Mouse (Mus musculus) mature B cell (primary cell): ENCODE results near the gene Rapgef5.

Source experiments
- in situ Hi-C: fragments of 300-500 bp; cut with MboI; formaldehyde crosslinking; loops from 2 replicates; pipeline ENCODE4 v1.14.3; 2019

Rapgef5 gene

GRCm38 (mm10) chr12:117531106-117531505 lies 14.8 kb downstream of the Rapgef5 start:
- in situ Hi-C loops = no loop called here

- in situ Hi-C loops = no loop called here
Measured at GRCm38 (mm10) chr12:117533176-117534086, 17.2 kb downstream of the Rapgef5 start.

GRCm38 (mm10) chr12:117534087-117534751 lies 17.9 kb downstream of the Rapgef5 start:
- in situ Hi-C loops = no loop called here

DNA sequence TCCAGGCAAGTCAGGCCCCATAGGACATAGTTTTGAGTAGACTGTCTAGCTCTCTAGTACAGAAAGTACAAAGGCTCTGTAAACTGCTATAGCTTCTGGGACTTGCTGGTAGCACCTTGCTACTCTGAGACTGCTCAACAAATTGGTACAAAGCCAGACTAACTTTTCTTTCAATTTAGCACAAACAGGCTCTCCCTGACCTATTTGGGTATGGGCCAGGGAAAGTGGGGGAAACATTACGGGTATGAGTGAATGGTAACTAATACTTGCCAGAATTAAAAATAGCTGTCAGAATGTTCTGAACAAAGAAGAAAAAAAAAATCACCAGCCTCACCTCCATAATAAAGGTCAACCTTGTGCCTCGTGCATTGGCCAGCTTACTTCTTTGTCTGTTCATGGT lies 24.1 kb downstream of the Rapgef5 start:
- in situ Hi-C loops = no loop called here

DNA sequence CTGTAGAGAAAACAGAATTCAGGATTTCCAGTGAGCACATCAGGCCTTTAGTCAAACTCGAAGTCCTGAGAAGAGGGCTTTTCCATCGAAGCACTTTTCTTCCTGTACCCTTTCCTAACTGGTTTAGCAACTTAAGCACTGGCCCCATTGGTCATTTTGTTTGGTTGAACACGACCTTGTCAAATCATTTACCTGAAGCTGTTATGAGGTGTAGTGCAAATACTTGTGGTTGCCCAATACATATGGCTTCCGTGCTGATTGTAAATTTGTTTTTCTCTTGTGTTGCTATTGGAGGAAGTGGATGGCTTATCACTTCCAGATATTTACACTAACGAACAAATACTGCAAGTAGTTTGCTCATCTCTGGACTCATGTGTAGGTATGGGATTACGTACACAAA lies 29.0 kb downstream of the Rapgef5 start:
- in situ Hi-C loops = no loop called here

DNA sequence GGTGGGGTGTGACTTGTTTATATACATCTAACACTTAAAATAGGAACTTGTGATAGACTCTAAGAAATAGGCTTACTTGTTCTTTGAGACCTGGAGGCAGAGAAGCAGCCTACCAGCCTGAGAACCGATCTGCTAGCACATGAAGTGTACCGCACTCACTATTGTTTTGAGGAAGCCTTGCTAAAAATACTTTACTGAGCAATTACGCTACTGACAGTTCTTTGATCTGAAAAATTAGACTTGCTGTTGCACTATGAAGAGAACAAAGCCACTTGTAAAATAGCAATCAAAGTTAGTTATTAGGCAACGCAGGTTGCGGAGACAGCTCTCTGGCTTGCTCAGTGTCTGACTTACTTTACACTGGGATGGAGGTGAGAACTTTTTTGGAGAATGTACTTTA lies 37.1 kb downstream of the Rapgef5 start:
- in situ Hi-C loops = no loop called here

GRCm38 (mm10) chr12:117554612-117555063 lies 38.4 kb downstream of the Rapgef5 start:
- in situ Hi-C loops = no loop called here

- in situ Hi-C loops = no loop called here
Measured at GRCm38 (mm10) chr12:117560450-117560849, 44.2 kb downstream of the Rapgef5 start.

DNA sequence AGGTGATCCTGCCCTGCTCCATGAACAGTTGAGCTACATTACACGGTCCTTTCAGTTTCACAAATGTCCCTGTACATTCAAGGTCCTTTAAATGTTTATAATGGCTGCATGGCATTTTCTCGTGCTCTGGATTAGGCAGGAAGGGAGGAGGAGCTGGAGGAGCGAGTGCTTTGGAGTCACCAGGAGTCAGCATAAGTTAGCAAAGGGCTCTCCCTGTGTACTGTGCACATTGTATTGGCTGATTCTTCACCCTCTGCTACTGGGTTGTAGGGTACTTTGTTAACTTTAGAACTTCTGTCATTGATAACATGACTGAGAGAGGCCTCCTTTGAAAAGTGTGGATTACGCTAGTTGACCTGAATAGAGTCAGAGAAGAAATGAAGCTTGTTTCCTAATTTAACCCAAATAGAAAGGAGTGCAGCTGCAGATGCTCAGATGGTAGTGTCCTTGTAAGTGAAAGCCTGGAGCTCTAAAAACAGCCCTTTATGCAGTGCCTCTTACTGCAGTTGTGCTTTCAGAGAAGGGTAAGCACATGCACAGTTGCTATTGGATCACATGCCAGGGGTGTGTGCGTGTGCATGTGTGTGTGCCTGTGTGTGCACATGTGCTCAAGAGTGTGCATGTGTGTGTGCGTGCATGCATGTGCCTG lies 45.3 kb downstream of the Rapgef5 start:
- in situ Hi-C loops = no loop called here

DNA sequence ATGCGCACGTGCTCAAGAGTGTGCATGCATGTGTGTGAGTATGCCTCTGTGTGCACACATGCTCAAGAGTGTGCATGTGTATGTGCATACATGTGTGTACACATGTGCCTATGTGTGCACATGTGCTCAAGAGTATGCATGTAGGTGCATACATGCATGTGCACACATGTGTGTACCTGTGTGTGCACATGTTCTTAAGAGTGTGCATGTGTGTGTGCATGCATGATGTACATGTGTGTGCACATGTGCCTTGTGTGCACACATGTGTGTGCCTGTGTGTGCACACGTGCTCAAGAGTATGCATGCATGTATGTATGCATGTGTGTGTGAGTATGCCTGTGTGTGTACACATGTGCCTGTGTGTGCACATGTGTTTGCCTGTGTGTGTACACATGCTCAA lies 45.8 kb downstream of the Rapgef5 start:
- in situ Hi-C loops = no loop called here

DNA sequence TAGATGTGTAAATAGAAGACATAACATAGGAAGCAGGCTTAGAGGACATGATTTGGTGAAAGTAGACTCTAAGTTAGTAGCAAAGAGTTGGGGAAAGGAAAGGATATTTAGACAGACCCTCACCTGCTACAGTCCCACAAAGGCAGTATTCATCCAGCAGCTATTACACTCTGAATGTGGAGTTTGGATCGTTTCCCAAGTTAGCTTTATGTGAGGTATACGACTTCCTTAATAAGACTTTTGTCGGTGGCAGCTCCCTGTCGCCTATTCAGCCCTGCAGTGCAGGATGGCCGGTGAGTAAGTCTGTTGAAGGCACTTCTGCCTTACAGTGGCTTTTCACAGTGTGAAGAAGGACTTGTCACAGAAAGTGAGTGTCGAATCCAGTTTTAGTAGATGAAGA lies 47.6 kb downstream of the Rapgef5 start:
- in situ Hi-C loops = no loop called here

DNA sequence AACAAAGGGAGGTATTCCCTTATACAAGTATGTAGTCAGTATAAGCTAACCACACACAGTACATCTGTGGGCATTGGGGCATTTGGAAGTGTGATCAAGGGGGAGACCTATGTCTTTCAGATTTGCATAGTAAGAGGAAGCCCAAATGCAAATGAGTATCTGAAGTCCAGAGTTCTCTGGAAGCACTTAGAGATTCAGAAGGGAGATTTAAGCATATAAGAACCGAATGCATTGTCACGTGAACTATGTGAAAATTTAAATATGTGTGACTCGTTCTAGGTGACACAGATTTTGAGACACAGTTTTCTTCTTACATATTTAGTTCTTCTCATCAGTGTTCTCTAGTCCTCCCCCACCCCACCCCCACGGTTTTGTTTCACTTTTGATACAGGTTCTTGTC lies 50.0 kb downstream of the Rapgef5 start:
- in situ Hi-C loops = no loop called here

DNA sequence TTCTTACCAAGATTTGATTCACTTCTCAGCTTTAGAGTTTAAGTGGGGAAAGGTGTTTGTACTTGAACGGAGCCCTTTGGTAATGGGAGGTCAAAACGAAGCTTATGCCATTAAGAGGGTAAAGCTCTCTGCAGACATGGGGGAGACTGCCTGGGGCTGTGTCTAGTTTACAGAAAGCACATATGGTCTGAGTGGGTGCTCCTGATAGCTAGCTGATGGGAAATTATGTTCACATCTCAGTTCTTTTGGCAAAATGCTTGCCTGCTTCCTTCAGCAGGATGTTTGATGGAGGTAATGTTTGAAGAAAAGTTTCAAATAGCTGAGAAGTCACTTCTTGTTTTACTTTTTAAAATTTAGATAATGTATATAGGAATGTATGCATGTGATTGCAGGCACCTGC lies 53.4 kb downstream of the Rapgef5 start:
- in situ Hi-C loops = no loop called here

DNA sequence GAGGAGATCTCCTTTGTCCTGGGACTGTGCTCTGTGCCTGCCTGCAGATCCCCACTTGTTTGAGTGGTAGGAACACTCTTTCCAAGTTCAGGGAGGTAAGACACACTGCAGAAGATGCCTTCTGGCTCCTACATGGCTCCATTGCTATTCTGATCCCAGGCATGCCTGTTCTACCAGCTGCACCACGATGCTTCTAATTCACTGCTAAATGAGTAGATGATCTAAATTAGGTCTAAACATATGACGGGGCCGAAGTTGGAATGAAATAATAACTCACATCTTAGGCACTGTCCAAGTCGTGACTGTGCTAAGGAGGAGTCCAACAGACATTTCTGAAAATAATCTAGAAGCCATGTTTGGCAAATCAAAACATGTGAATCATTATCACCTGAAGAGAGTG lies 68.0 kb downstream of the Rapgef5 start:
- in situ Hi-C loops = loop anchor here (10.0 kb wide), 1 partner anchor 181 kb away; no protein-coding TSS in a partner anchor

- in situ Hi-C loops = loop anchor here (10.0 kb wide), 1 partner anchor 179 kb away; no protein-coding TSS in a partner anchor
Measured at GRCm38 (mm10) chr12:117585390-117585789, 69.1 kb downstream of the Rapgef5 start.

DNA sequence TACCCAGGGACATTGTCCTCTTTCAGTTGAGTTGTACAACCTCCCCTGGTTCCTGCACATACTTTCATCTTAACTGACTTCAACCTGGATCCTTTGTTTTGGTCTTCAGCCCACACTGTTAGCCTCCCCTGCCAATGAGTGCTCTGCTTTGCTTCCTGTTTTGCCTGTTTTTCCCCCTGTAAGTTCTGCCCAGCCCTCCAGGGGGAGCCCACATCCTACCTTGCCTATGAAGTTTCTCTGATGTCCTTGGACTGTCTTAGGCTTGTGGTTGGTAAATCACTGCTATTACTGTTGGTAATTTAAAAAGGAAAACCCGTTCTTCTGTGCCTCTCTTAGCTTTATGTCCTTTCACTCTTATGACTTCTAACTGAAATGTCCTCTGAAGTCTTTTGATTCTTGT lies 69.8 kb downstream of the Rapgef5 start:
- in situ Hi-C loops = loop anchor here (10.0 kb wide), 1 partner anchor 179 kb away; no protein-coding TSS in a partner anchor

- in situ Hi-C loops = loop anchor here (10.0 kb wide), 1 partner anchor 176 kb away; no protein-coding TSS in a partner anchor
Measured at GRCm38 (mm10) chr12:117589186-117589585, 72.9 kb downstream of the Rapgef5 start.

GRCm38 (mm10) chr12:117592019-117592418 lies 75.7 kb downstream of the Rapgef5 start:
- in situ Hi-C loops = no loop called here

DNA sequence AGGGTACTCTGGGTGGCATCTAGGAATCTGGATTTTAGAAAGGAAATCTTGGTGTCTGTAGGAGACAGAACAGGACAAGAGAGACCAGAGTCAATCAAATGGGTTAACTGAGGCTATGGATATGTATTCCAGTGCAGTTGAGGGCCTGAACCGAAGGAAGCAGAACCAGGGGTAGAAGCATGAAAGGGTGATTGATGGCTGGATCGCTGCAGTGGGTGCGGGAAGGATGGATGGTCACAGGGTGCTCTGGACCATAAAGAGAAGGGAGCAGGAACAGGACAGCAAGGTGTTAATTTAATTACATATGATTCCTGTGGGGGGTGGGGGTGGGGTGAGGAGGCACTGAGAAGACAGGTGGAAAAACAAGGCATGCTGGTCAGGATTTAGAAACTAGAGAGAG lies 76.3 kb downstream of the Rapgef5 start:
- in situ Hi-C loops = no loop called here

- in situ Hi-C loops = no loop called here
Measured at GRCm38 (mm10) chr12:117595179-117595578, 78.9 kb downstream of the Rapgef5 start.

- in situ Hi-C loops = no loop called here
Measured at GRCm38 (mm10) chr12:117598190-117598589, 81.9 kb downstream of the Rapgef5 start.

DNA sequence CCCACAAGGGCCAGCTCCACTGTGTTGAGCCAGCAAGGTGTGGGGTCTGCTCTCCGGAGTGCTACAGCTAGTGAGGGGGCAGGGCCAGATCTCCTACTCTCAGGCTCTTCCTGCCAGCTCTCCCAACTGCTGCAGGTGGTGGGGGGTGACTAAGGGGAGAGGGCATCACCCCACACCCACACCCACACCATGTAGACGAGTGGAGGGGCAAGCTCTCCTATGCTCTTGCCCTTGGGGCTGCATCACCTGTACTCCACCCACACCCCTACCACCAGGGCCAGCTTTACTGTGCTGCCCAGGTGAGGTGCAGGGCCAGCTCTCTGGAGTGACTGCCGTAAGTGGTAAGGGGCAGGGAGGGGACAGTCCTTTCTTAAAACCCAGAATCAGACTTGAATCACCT lies 89.7 kb downstream of the Rapgef5 start:
- in situ Hi-C loops = no loop called here
